ENCODE assay signal across 9 mouse cellular contexts in genomic region chr1:73998925-73999375, GRCm38 (mm10).
DNase-seq lines count a peak whose midpoint lies in the region; ATAC-seq and TF ChIP-seq lines count a peak whose summit lies in the region.
"Had no signal": no experiment of that assay in that cellular context is flagged by ENCODE, and none has a peak within 500 bp of the region (broad histone marks: within the 10 kb centered on the region; RNA-seq: fewer than 3 reads in every experiment).

No protein-coding gene starts in this region.

- H3K9ac ChIP-seq in heart, embryonic 14.5 days (ENCODE audit: low read length) = peak overlapping the region; percentile 59

- peak overlapping the region; percentile 32; the same call in 1 of the 2 replicates for H3K27ac ChIP-seq in testis, adult 2 months (ENCODE audit: control insufficient read depth, insufficient read depth, low read depth, low read length)
- peak overlapping the region; percentile 94 to 95 for H3K27ac ChIP-seq in heart, embryonic 14.5 days (replicated peaks in 1 of 2; ENCODE audit: control insufficient read depth in 1 of 2, insufficient read depth in 1 of 2, low read depth in 2 of 2, low read length in 2 of 2)

- H3K9me3 ChIP-seq in heart, embryonic 14.5 days (ENCODE audit: control insufficient read depth, low read length) = no peaks in the 10 kb centered on the region

- TF ChIP-seq CTCF in testis, adult 2 months (IDR thresholded peaks at IDR 0.05; ENCODE audit: control insufficient read depth, insufficient read depth, insufficient replicate concordance, low read depth, low read length) = no peak
- no peak for TF ChIP-seq CTCF in lung, adult 2 months (IDR thresholded peaks at IDR 0.05; ENCODE audit: insufficient read depth, low read length)

- peak; percentile 23 for ATAC-seq in heart, embryonic 14.5 days (ENCODE audit: insufficient number of reproducible peaks, insufficient read depth, low FRiP score, low read depth)

- H3K27me3 ChIP-seq in testis, adult 2 months (ENCODE audit: control insufficient read depth, insufficient read depth, low read length) = no peaks in the 10 kb centered on the region
- H3K27me3 ChIP-seq in heart, embryonic 14.5 days (ENCODE audit: control insufficient read depth, insufficient read depth, low read length) = no peaks in the 10 kb centered on the region
- H3K27me3 ChIP-seq: Patski had no signal

- DNase-seq in testis, postnatal 14 days (ENCODE audit: low spot score) = no peak
- no peak for DNase-seq in lung, adult 2 months
- no peak for DNase-seq in right cerebral cortex, postnatal 14 days
- no peak for DNase-seq in cerebellum, adult 8-10 months
- DNase-seq in embryo, embryonic 10 days (ENCODE audit: low spot score) = no peak
- DNase-seq: embryo, embryonic 11 days had no signal

- H3K36me3 ChIP-seq in testis, adult 2 months (ENCODE audit: control insufficient read depth, insufficient read depth, low read length) = no peaks in the 10 kb centered on the region
- peaks cover 48% of the 10 kb centered on the region for H3K36me3 ChIP-seq in heart, embryonic 14.5 days (ENCODE audit: control insufficient read depth, insufficient read depth, low read length)

- TF ChIP-seq POLR2A in testis, adult 2 months (IDR thresholded peaks at IDR 0.05; ENCODE audit: control insufficient read depth, low read depth, low read length) = no peak
- TF ChIP-seq POLR2A in lung, adult 2 months (IDR thresholded peaks at IDR 0.05; ENCODE audit: borderline replicate concordance, extremely low read depth, low read depth, low read length) = 0 out of 2 replicates have a peak, but pooled peaks have one; percentile 6

- peaks cover 16% of the 10 kb centered on the region for H3K4me1 ChIP-seq in testis, adult 2 months (ENCODE audit: control insufficient read depth, insufficient read depth, low read length)
- peaks cover 87 to 95% of the 10 kb centered on the region in 2 experiments for H3K4me1 ChIP-seq in heart, embryonic 14.5 days (ENCODE audit: control insufficient read depth in 2 of 2, insufficient read depth in 2 of 2, low read length in 2 of 2)
- peaks cover 51% of the 10 kb centered on the region for H3K4me1 ChIP-seq in lung, adult 2 months (ENCODE audit: control insufficient read depth, insufficient read depth, low read length)

- WGBS in heart, embryonic 14.5 days = 20% methylated on average over 5 of the region's 5 CpGs
- WGBS in lung, adult 2 months = 21% methylated on average over 5 of the region's 5 CpGs

- H3K4me2 ChIP-seq in heart, embryonic 14.5 days (ENCODE audit: low read length) = peak overlapping the region; percentile 43

- H3K4me3 ChIP-seq in testis, adult 2 months (ENCODE audit: control insufficient read depth, low read depth, low read length) = no peak overlapping the region
- H3K4me3 ChIP-seq in heart, embryonic 14.5 days (ENCODE audit: control insufficient read depth in 1 of 2, insufficient read depth in 1 of 2, low read depth in 1 of 2, low read length in 2 of 2) = no peak overlapping the region
- no peak overlapping the region for H3K4me3 ChIP-seq in lung, adult 2 months (replicated peaks; ENCODE audit: extremely low read depth, low read depth, low read length)
